Mouse (Mus musculus): ENCODE data around the gene Uso1.

DNA sequence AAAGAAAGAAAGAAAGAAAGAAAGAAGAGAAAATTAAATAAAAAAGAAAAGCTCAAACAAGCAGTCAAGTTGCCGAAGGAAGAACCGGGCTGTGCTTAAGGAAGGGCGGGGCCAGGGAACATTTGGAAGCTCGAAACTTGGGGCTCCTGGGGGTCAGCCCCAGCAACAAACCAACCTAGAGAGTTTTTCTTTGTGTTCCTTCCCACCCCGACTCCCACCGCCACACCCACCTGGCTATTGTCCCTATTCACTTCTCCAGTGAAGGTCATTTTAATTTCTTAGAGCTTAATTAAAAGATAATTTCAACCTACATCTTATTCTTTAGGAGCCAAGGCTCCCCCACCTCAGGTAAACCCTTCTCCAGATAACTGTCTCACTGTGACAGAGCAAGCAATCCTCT is 25.6 kb upstream of the Uso1 start:
- TF ChIP-seq CTCF (conservative IDR thresholded peaks at IDR 0.05; ENCODE audit: insufficient read depth, insufficient read length, low read depth, low read length) (no peak), POLR2A (IDR thresholded peaks at IDR 0.05; ENCODE audit: low read depth, low read length) (no peak)
